Mouse (Mus musculus) lung, postnatal 4 days (tissue): Measurements from ENCODE around the gene Rimbp2.

Source experiments
- DNase-seq, 2 experiments: peaks; one replicate each; pipeline ENCODE4 v3.0.0; 2021

The Rimbp2 gene

GRCm38 (mm10) chr5:128932776-128933175 is 20.5 kb downstream of the Rimbp2 start:
- no peak for DNase-seq

GRCm38 (mm10) chr5:128925073-128925472 is 28.2 kb downstream of the Rimbp2 start:
- DNase-seq = no peak

- DNase-seq = no peak
Measured at GRCm38 (mm10) chr5:128920112-128920511, 33.2 kb downstream of the Rimbp2 start.

- peak; percentile 71 to 73 for DNase-seq
Measured at GRCm38 (mm10) chr5:128917116-128917959, 35.9 kb downstream of the Rimbp2 start.

GRCm38 (mm10) chr5:128913820-128914219 is 39.5 kb downstream of the Rimbp2 start:
- DNase-seq = no peak

- no peak for DNase-seq
Measured at GRCm38 (mm10) chr5:128912374-128912773, 40.9 kb downstream of the Rimbp2 start.

GRCm38 (mm10) chr5:128911593-128911992 is 41.7 kb downstream of the Rimbp2 start:
- no peak for DNase-seq

GRCm38 (mm10) chr5:128904113-128904512 is 49.2 kb downstream of the Rimbp2 start:
- DNase-seq = no peak

- DNase-seq = no peak
Measured at GRCm38 (mm10) chr5:128903120-128903519, 50.2 kb downstream of the Rimbp2 start.

GRCm38 (mm10) chr5:128899971-128900370 is 53.3 kb downstream of the Rimbp2 start:
- no peak for DNase-seq

- DNase-seq = no peak
Measured at GRCm38 (mm10) chr5:128894921-128895320, 58.4 kb downstream of the Rimbp2 start.

GRCm38 (mm10) chr5:128887546-128887945 is 65.7 kb downstream of the Rimbp2 start:
- DNase-seq = no peak

GRCm38 (mm10) chr5:128884320-128884719 is 69.0 kb downstream of the Rimbp2 start:
- DNase-seq = no peak

- no peak for DNase-seq
Measured at GRCm38 (mm10) chr5:128879092-128879491, 74.2 kb downstream of the Rimbp2 start.

- DNase-seq = no peak
Measured at GRCm38 (mm10) chr5:128877425-128878035, 75.8 kb downstream of the Rimbp2 start.

- no peak for DNase-seq
Measured at GRCm38 (mm10) chr5:128871706-128872105, 81.6 kb downstream of the Rimbp2 start.

- DNase-seq = no peak
Measured at GRCm38 (mm10) chr5:128866811-128867210, 86.5 kb downstream of the Rimbp2 start.

GRCm38 (mm10) chr5:128866291-128866690 is 87.0 kb downstream of the Rimbp2 start:
- no peak for DNase-seq

GRCm38 (mm10) chr5:128863497-128863896 is 89.8 kb downstream of the Rimbp2 start:
- DNase-seq = no peak

- DNase-seq = no peak
Measured at GRCm38 (mm10) chr5:128860907-128861306, 92.4 kb downstream of the Rimbp2 start.

- no peak for DNase-seq
Measured at GRCm38 (mm10) chr5:128852791-128853190, 100.5 kb downstream of the Rimbp2 start.

- no peak for DNase-seq
Measured at GRCm38 (mm10) chr5:128847806-128848205, 105.5 kb downstream of the Rimbp2 start.

GRCm38 (mm10) chr5:128846433-128847040 is 106.7 kb downstream of the Rimbp2 start:
- DNase-seq = no peak

GRCm38 (mm10) chr5:128845033-128845432 is 108.3 kb downstream of the Rimbp2 start:
- DNase-seq = no peak
